Mouse (Mus musculus): Measurements from ENCODE around the gene Ncam1. TPM values are rescaled to one million over a fixed set of nuclear protein-coding genes. Genes with fewer than 3 reads are reported as not detected.

Ncam1 gene
- polyA plus RNA-seq, 1 experiment from 2014 or later, result 446 TPM

DNA sequence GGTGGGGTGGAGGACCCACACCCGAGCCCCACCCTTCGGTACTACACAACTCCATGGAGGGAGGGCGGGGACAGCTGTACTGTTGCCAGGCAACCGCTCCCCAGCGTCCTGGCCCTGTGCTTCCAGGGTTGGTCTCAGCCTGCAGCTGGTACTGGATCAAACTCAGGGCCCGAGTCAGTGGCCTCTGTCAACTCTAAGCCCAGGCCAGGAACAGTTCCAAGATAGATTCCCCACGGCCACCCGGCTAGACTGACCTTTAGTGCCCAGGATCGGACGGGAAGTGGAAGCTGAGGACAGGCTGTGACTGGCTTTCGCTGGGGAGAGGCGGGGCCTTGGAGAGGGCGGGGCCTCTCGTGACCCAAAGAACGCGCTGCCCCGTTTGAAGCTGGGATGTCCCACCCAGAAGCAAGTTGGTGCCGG lies 312.8 kb downstream of the Ncam1 start, which contains the start of gene Ttc12:
Gene Ttc12 (minus strand): TSS at position 334 of the 420 bp plus-strand sequence.
- H3K27ac ChIP-seq, result no peak within 1 kb of the TSS

GRCm38 (mm10) chr9:49485250-49485891 lies 313.4 kb downstream of the Ncam1 start:
- Histone ChIP-seq H3K4me3 (peak overlapping the region; percentile 49), H3K27ac (no peak overlapping the region), H3K9me3 (no peaks in the 10 kb centered on the region), H3K27me3 (peaks cover 26% of the 10 kb centered on the region), H3K4me2 (peak overlapping the region; percentile 72), H3K4me1 (replicated peaks) (peaks cover 20% of the 10 kb centered on the region), H3K36me3 (no peaks in the 10 kb centered on the region), H3K9ac (peak overlapping the region; percentile 68)
- WGBS, result 3% methylated on average over 21 of the region's 21 CpGs
- peak; percentile 57 for ATAC-seq (ENCODE audit: low FRiP score)

More for the DNA sequence above, 312.8 kb downstream of the Ncam1 start, which contains the start of gene Ttc12:
- Histone ChIP-seq H3K27me3 (peaks cover 26% of the 10 kb centered on the region), H3K4me3 (peak within 1 kb of the TSS; percentile 49), H3K36me3 (no peaks in the 10 kb centered on the region), H3K9me3 (no peaks in the 10 kb centered on the region), H3K4me2 (peak within 1 kb of the TSS; percentile 72), H3K4me1 (replicated peaks) (peaks cover 20% of the 10 kb centered on the region), H3K9ac (peak within 1 kb of the TSS; percentile 68)
- WGBS, result 0% methylated on average over 18 of the region's 18 CpGs
- peak; percentile 85 for ATAC-seq (ENCODE audit: low FRiP score)

DNA sequence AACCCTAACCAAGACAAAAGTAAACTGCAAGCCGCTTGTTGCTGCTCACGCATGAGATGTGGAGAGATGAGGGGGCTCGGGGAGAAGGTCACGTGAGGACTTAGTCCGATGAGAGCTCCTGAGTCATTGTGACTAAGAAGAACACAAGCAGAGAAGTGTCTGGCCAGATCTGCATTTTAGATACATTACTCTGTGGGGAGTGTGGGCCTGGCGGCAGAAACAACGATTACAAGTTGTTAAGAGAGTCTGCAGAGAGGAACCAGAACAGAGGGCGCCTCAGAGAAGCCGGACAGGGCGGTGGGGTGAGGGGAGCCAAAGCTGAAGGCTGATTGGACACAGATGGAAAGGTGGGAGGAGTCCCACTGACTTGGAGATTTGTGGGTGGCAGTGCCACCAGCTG lies 315.4 kb downstream of the Ncam1 start:
- H3K9ac ChIP-seq, result no peak overlapping the region
- H3K4me2 ChIP-seq, result peak overlapping the region; percentile 8; the same call in 1 of the 2 replicates
- no peak overlapping the region for H3K27ac ChIP-seq
- peaks cover 17% of the 10 kb centered on the region for H3K27me3 ChIP-seq
- no peak overlapping the region for H3K4me3 ChIP-seq
- 33% methylated on average over 10 of the region's 10 CpGs for WGBS
- H3K9me3 ChIP-seq, result no peaks in the 10 kb centered on the region
- peaks cover 15% of the 10 kb centered on the region for H3K4me1 ChIP-seq (replicated peaks)
- no peak for ATAC-seq (ENCODE audit: low FRiP score)
- H3K36me3 ChIP-seq, result no peaks in the 10 kb centered on the region

DNA sequence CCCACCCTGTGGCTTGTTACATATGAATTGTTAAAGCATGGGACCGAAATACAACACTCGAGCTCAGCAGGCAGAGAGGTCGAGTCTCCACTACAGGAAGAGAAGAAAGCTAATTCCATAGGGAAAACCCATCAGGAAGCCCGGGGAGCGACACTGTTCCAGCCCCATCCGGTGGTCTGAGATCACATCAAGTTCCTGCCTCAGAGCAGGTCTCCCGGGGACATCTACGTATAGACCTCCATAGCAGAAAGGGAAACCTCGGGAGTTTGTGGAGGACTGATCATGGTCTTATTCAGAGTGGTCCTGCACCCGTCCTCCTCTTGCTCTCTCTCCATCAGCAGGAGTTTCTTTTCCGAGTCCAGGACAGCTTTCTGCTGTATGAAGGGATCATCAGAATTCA lies 326.6 kb downstream of the Ncam1 start:
- Histone ChIP-seq H3K4me1 (replicated peaks) (0 out of 2 replicates have a peak, but pooled peaks cover 3% of the 10 kb centered on the region), H3K27me3 (no peaks in the 10 kb centered on the region), H3K36me3 (no peaks in the 10 kb centered on the region), H3K9me3 (no peaks in the 10 kb centered on the region), H3K4me3 (no peak overlapping the region), H3K27ac (no peak overlapping the region), H3K4me2 (no peak overlapping the region), H3K9ac (no peak overlapping the region)
- 73% methylated on average over 11 of the region's 11 CpGs for WGBS
- no peak for ATAC-seq (ENCODE audit: low FRiP score)

DNA sequence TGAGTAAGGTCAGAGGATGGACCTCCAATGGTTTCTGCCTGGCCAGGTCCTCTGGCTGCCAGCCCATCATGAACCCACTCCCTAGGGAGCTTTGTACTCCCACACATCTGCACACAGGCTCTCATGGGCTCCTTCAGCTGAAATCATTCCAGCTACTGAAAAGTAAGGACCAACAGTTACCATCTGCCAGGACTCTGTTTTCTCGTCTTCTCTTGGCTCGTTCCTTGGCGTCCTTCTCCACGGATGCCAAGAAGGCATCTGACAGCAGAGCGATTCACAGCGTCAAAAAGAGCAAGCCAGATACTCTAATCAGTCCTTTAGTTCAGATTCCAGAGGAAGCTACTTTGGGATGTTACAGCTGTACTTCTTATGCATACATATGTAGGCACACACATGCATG lies 327.8 kb downstream of the Ncam1 start:
- Histone ChIP-seq H3K9me3 (no peaks in the 10 kb centered on the region), H3K4me3 (no peak overlapping the region), H3K4me2 (no peak overlapping the region), H3K4me1 (replicated peaks) (0 out of 2 replicates have a peak, but pooled peaks cover 3% of the 10 kb centered on the region), H3K36me3 (no peaks in the 10 kb centered on the region), H3K27me3 (no peaks in the 10 kb centered on the region), H3K9ac (no peak overlapping the region), H3K27ac (no peak overlapping the region)
- ATAC-seq (ENCODE audit: low FRiP score), result no peak
- 84% methylated on average over 6 of the region's 6 CpGs for WGBS

DNA sequence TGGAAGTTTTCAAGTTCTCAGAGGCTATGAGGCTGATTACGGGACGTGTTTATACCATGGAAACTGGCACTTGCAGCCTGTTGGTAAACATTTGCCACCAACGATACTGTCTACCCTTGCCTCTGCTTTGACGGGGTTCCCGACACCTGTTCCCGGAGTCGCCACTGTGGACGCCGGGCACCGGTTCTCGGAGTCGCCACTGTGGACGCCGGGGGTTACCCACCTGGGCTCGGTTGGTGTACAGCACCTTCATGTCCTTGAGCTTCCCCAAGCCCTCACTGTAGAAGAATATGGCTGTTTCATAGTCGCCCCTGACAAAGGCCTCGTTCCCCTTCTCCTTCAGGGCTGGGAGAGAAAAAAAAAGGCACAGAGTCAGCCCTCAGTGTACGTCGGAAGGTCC lies 328.7 kb downstream of the Ncam1 start:
- no peaks in the 10 kb centered on the region for H3K9me3 ChIP-seq
- H3K27me3 ChIP-seq, result no peaks in the 10 kb centered on the region
- ATAC-seq (ENCODE audit: low FRiP score), result no peak
- no peak overlapping the region for H3K4me3 ChIP-seq
- no peak overlapping the region for H3K9ac ChIP-seq
- no peak overlapping the region for H3K27ac ChIP-seq
- no peak overlapping the region for H3K4me2 ChIP-seq
- H3K4me1 ChIP-seq (replicated peaks), result 0 out of 2 replicates have a peak, but pooled peaks cover 3% of the 10 kb centered on the region
- 95% methylated on average over 19 of the region's 19 CpGs for WGBS
- no peaks in the 10 kb centered on the region for H3K36me3 ChIP-seq

GRCm38 (mm10) chr9:49456136-49456535 lies 342.6 kb downstream of the Ncam1 start:
- Histone ChIP-seq H3K36me3 (no peaks in the 10 kb centered on the region), H3K4me2 (no peak overlapping the region), H3K9me3 (no peaks in the 10 kb centered on the region), H3K27me3 (no peaks in the 10 kb centered on the region), H3K9ac (no peak overlapping the region), H3K27ac (no peak overlapping the region), H3K4me1 (replicated peaks) (no peaks in the 10 kb centered on the region), H3K4me3 (no peak overlapping the region)
- WGBS, result 90% methylated on average over 3 of the region's 3 CpGs
- ATAC-seq (ENCODE audit: low FRiP score), result no peak

DNA sequence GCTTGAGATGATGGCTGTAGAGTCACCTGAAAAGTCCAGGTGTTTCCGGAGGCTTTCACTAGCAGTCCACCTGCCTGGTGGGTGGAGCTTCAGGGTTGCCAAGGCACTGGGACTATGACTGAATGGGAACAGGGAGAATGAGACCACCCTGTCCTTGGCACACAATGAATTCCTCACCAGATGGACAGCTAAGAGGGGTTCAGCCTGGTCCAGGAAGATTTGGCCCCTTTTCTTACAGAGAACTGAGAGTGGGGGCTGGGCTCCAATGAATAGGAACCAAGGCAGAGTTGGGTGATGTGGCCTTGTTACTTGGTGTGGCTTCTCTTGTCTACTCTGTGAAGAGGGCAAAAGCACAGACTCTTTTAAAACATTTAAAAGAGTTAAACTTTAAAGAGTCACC lies 346.3 kb downstream of the Ncam1 start:
- H3K27me3 ChIP-seq, result no peaks in the 10 kb centered on the region

More for the DNA sequence above, 346.3 kb downstream of the Ncam1 start:
- no peaks in the 10 kb centered on the region for H3K9me3 ChIP-seq
- WGBS, result 95% methylated on average over 1 of the region's 1 CpGs
- H3K4me2 ChIP-seq, result no peak overlapping the region
- no peak for ATAC-seq (ENCODE audit: low FRiP score)
- no peak overlapping the region for H3K9ac ChIP-seq
- no peaks in the 10 kb centered on the region for H3K36me3 ChIP-seq
- no peak overlapping the region for H3K27ac ChIP-seq
- no peaks in the 10 kb centered on the region for H3K4me1 ChIP-seq (replicated peaks)
- no peak overlapping the region for H3K4me3 ChIP-seq

Measured in hindbrain, embryonic 13.5 days (tissue).